Mouse (Mus musculus) C2C12 (cell line): ENCODE data around the gene Itprip.
"Not testable (repeated sequence)": the region's sequence is repeated elsewhere in the genome, so short reads cannot be mapped to it uniquely, and the experiment has no call there.

Experiments used
- CEBPB ChIP-seq: IDR thresholded peaks from one replicate; pipeline ENCODE4 v1.6.1; 2011; ENCODE audit warnings: low read depth, mild to moderate bottlenecking, control low read depth, moderate library complexity
- CTCF ChIP-seq: IDR thresholded peaks from one replicate; pipeline ENCODE4 v1.5.1; 2011; ENCODE audit not compliant: control insufficient read depth, insufficient read depth, insufficient read length
- FOSL1 ChIP-seq: IDR thresholded peaks from one replicate; pipeline ENCODE4 v1.8.0; 2011; ENCODE audit warnings: mild to moderate bottlenecking, low read length; ENCODE audit not compliant: poor library complexity, insufficient read depth, severe bottlenecking
- MYOD1 ChIP-seq: IDR thresholded peaks from one replicate; pipeline ENCODE4 v1.6.1; 2011; ENCODE audit warnings: low read depth; ENCODE audit not compliant: control insufficient read depth, insufficient read length
- MYOG ChIP-seq: IDR thresholded peaks from one replicate; pipeline ENCODE4 v1.6.1; 2011; ENCODE audit not compliant: control insufficient read depth, insufficient read length; ENCODE audit errors: extremely low read depth
- USF1 ChIP-seq: IDR thresholded peaks from one replicate; pipeline ENCODE4 v1.6.1; 2011; ENCODE audit warnings: low read depth, mild to moderate bottlenecking, control low read depth, moderate library complexity

- not testable (repeated sequence) for TF ChIP-seq CTCF, USF1, CEBPB, MYOG, FOSL1, MYOD1
Measured at GRCm38 (mm10) chr19:47852131-47852530, 67.0 kb downstream of the Itprip start.
